ENCODE assay signal across 24 mouse cellular contexts in genomic region chr11:44425626-44426025, GRCm38 (mm10). TPM values are rescaled to one million over a fixed set of nuclear protein-coding genes. Genes with fewer than 3 reads are reported as not detected.
A peak's percentile ranks its signal among the peaks of the same experiment; 100 is the strongest.
DNase-seq lines count a peak whose midpoint lies in the region; TF ChIP-seq lines count a peak whose summit lies in the region.
"Had no signal": no experiment of that assay in that cellular context is flagged by ENCODE, and none has a peak within 500 bp of the region (broad histone marks: within the 10 kb centered on the region; RNA-seq: fewer than 3 reads in every experiment).

No protein-coding gene starts in this region.

- H3K27me3 ChIP-seq in kidney, adult 2 months (replicated peaks; ENCODE audit: control insufficient read depth, insufficient read depth, low read length) = no peaks in the 10 kb centered on the region
- H3K27me3 ChIP-seq: embryonic facial prominence, embryonic 13.5 days; forebrain, embryonic 12.5 days; heart, embryonic 15.5 days; hindbrain, embryonic 13.5 days had no signal

- H3K4me1 ChIP-seq in kidney, adult 2 months (ENCODE audit: control insufficient read depth, insufficient read depth, low read length) = no peaks in the 10 kb centered on the region
- H3K4me1 ChIP-seq: embryonic facial prominence, embryonic 13.5 days; heart, embryonic 15.5 days had no signal

- TF ChIP-seq POLR2A in kidney, adult 2 months (IDR thresholded peaks at IDR 0.05; ENCODE audit: low read depth, low read length) = no peak

- 58% methylated on average over 6 of the region's 6 CpGs for WGBS in kidney, adult 2 months

- H3K27ac ChIP-seq in kidney, adult 2 months (ENCODE audit: insufficient read depth, low read depth, low read length) = no peak overlapping the region
- H3K27ac ChIP-seq: embryonic facial prominence, embryonic 13.5 days; forebrain, embryonic 12.5 days; heart, embryonic 15.5 days; hindbrain, embryonic 13.5 days; hindbrain, postnatal 0 days had no signal

- no peak for TF ChIP-seq CTCF in kidney, adult 2 months (conservative IDR thresholded peaks at IDR 0.05; ENCODE audit: insufficient read depth, insufficient read length, low read depth, low read length)

- peak; percentile 11 for DNase-seq in kidney, adult 2 months
- DNase-seq in kidney, postnatal 14 days = no peak
- DNase-seq in adrenal gland, adult 8-10 months = peak; percentile 38
- DNase-seq in adrenal gland, postnatal 36 days = peak; percentile 63 to 68
- peak; percentile 34 for DNase-seq in retina, postnatal 1 day
- DNase-seq in lung, postnatal 10 days = no peak
- DNase-seq in frontal cortex, postnatal 10 days (ENCODE audit: low spot score in 2 of 2) = no peak
- no peak for DNase-seq in thymus, postnatal 25 days
- DNase-seq: cerebellum, adult 18-20 months; cerebellum, adult 9-11 months; cerebellum, postnatal 36 days; gastrocnemius, postnatal 14 days; heart, postnatal 14 days had no signal

- no peak overlapping the region for H3K4me3 ChIP-seq in kidney, adult 2 months (ENCODE audit: insufficient read depth, low read depth, low read length)
- H3K4me3 ChIP-seq: embryonic facial prominence, embryonic 13.5 days; forebrain, embryonic 12.5 days; heart, embryonic 15.5 days; hindbrain, embryonic 13.5 days had no signal

- H3K36me3 ChIP-seq in kidney, adult 2 months (ENCODE audit: control insufficient read depth, insufficient read depth, low read length) = no peaks in the 10 kb centered on the region
- H3K36me3 ChIP-seq: embryonic facial prominence, embryonic 13.5 days; forebrain, embryonic 12.5 days; G1E; heart, embryonic 15.5 days; hindbrain, embryonic 13.5 days had no signal

RNA-seq across cellular contexts. Expression of gene Il12b, which starts 25.8 kb away (rescaled TPM):
- 0.07 and 0.11 TPM in 2 replicates for polyA plus RNA-seq in kidney, adult 2 months (2012; rRNA removed)
- total RNA-seq in adrenal gland, adult 8-10 months (2022) = not detected
- total RNA-seq in adrenal gland, postnatal 36 days (2021) = not detected
- total RNA-seq: adrenal gland, adult 18-20 months; G1E; gastrocnemius, adult 18-20 months; gastrocnemius, postnatal 14 days; heart, postnatal 14 days; hematopoietic stem cell, adult 5-6 weeks; hindbrain, postnatal 0 days had no signal
- polyA plus RNA-seq: embryonic facial prominence, embryonic 13.5 days; forebrain, embryonic 12.5 days; frontal cortex, adult 2 months; G1E; heart, embryonic 15.5 days; hindbrain, postnatal 0 days; intestine, embryonic 14.5 days had no signal

RNA-seq across cellular contexts. Expression of gene Ublcp1, which starts 44.7 kb away (rescaled TPM):
- 18.3 and 18.7 TPM in 2 replicates for polyA plus RNA-seq in kidney, adult 2 months (2012; rRNA removed)
- total RNA-seq in adrenal gland, adult 8-10 months (2022) = 10 to 100 TPM; 35.1 to 58.6 (median 50.5) TPM
- 10 to 100 TPM; 42.5 to 44.1 TPM for total RNA-seq in adrenal gland, postnatal 36 days (2021)

Comparison
In these comparisons a context has a peak if more than half of its experiments do, and no peak if none do; other contexts are left out.
1. DNase-seq: peak in kidney, adult 2 months (single experiment), adrenal gland, adult 8-10 months (single experiment), adrenal gland, postnatal 36 days (2 of 2) and retina, postnatal 1 day (single experiment); none in kidney, postnatal 14 days (single experiment), lung, postnatal 10 days (single experiment), frontal cortex, postnatal 10 days (0 of 2) and thymus, postnatal 25 days (single experiment).